Mouse (Mus musculus) urinary bladder, adult 18-20 months (tissue): Measurements from ENCODE around the gene Olfr619.

ENCODE experiments used
- DNase-seq, 2 experiments: peaks; one replicate each; pipeline ENCODE4 v3.0.0; 2022; ENCODE audit warnings: low spot score in 2 of 2, mixed read lengths in 2 of 2

The Olfr619 gene

GRCm38 (mm10) chr7:103600275-103600674 lies at the start of gene Olfr619:
Olfr619 (plus strand) TSS chr7:103600575.
- no peak for DNase-seq

- DNase-seq, result no peak
Measured at GRCm38 (mm10) chr7:103555779-103556178, 44.6 kb upstream of the Olfr619 start, which contains the start of gene Olfr615. Olfr615 (plus strand) TSS chr7:103556079.

- DNase-seq, result no peak
Measured at GRCm38 (mm10) chr7:103569043-103569442, 31.3 kb upstream of the Olfr619 start, which contains the start of gene Olfr616. Olfr616 (minus strand) TSS chr7:103569143.

GRCm38 (mm10) chr7:103572761-103573160 lies 27.6 kb upstream of the Olfr619 start, which contains the start of gene Olfr617:
Olfr617 (plus strand) TSS chr7:103573061.
- DNase-seq, result no peak

- DNase-seq, result no peak
Measured at GRCm38 (mm10) chr7:103589803-103590202, 10.6 kb upstream of the Olfr619 start, which contains the start of gene Olfr618. Olfr618 (plus strand) TSS chr7:103590103.

- no peak for DNase-seq
Measured at GRCm38 (mm10) chr7:103607425-103607824, 7.0 kb downstream of the Olfr619 start.

- DNase-seq, result no peak
Measured at GRCm38 (mm10) chr7:103612434-103612833, 12.1 kb downstream of the Olfr619 start, which contains the start of gene Olfr620. Olfr620 (minus strand) TSS chr7:103612534.

GRCm38 (mm10) chr7:103636795-103637194 lies 36.4 kb downstream of the Olfr619 start:
- no peak for DNase-seq

GRCm38 (mm10) chr7:103642602-103643001 lies 42.2 kb downstream of the Olfr619 start, which contains the start of gene Olfr622:
Olfr622 (minus strand) TSS chr7:103642702.
- DNase-seq, result no peak

- DNase-seq, result no peak
Measured at GRCm38 (mm10) chr7:103644070-103644469, 43.7 kb downstream of the Olfr619 start.
